Mouse (Mus musculus) midbrain, embryonic 13.5 days (tissue): ENCODE results near the gene Folr1. TPM values are rescaled to one million over a fixed set of nuclear protein-coding genes. Genes with fewer than 3 reads are reported as not detected.

Source experiments
- ATAC-seq: fragments of 200-750 bp; cut with Nextera tagmentation; 2 replicates; pipeline ENCODE4 v1.8.0; 2017; ENCODE audit warnings: mild to moderate bottlenecking, moderate TSS enrichment, moderate library complexity
- H3K27ac ChIP-seq: fragments of 300-500 bp; sonication (generic); 2 replicates; pipeline ENCODE4 v1.5.1; 2015; ENCODE audit warnings: inconsistent platforms, mild to moderate bottlenecking, moderate library complexity
- H3K27me3 ChIP-seq: fragments of 300-500 bp; sonication (generic); 2 replicates; pipeline ENCODE4 v1.6.1; 2015; ENCODE audit warnings: mild to moderate bottlenecking, inconsistent platforms
- H3K36me3 ChIP-seq: fragments of 300-500 bp; sonication (generic); 2 replicates; pipeline ENCODE4 v1.6.1; 2015; ENCODE audit warnings: mild to moderate bottlenecking, inconsistent platforms
- H3K4me1 ChIP-seq: fragments of 300-500 bp; sonication (generic); replicated peaks from 2 replicates; pipeline ENCODE4 v1.6.1; 2015; ENCODE audit warnings: inconsistent platforms
- H3K4me2 ChIP-seq: fragments of 300-500 bp; sonication (generic); replicated peaks from 2 replicates; pipeline ENCODE4 v1.6.1; 2015; ENCODE audit warnings: moderate library complexity, mild to moderate bottlenecking, inconsistent platforms
- H3K4me3 ChIP-seq: fragments of 300-500 bp; sonication (generic); replicated peaks from 2 replicates; pipeline ENCODE4 v1.5.1; 2015; ENCODE audit warnings: mild to moderate bottlenecking, inconsistent platforms
- H3K9ac ChIP-seq: fragments of 300-500 bp; sonication (generic); replicated peaks from 2 replicates; pipeline ENCODE4 v1.6.1; 2015; ENCODE audit warnings: mild to moderate bottlenecking, inconsistent platforms
- H3K9me3 ChIP-seq: fragments of 300-500 bp; sonication (generic); 2 replicates; pipeline ENCODE4 v1.6.1; 2016; ENCODE audit warnings: mild to moderate bottlenecking, inconsistent platforms
- WGBS: fragments of 180-500 bp; shearing (Covaris S2); methylation state at CpG from one replicate; pipeline ENCODE4 v1.1.7; 2015; 5-methylcytosine and 5-hydroxymethylcytosine counted together
- polyA plus RNA-seq: library from polyadenylated mRNA; unstranded; fragments of >200 nt; fragmentation: Nextera tagmentation; extraction: Ambion mirVana; gene quantifications from 2 replicates; pipeline ENCODE4 v1.2.1, GENCODE M21; 2015

The Folr1 gene
- 11.1 and 13.2 TPM in 2 replicates for polyA plus RNA-seq

DNA sequence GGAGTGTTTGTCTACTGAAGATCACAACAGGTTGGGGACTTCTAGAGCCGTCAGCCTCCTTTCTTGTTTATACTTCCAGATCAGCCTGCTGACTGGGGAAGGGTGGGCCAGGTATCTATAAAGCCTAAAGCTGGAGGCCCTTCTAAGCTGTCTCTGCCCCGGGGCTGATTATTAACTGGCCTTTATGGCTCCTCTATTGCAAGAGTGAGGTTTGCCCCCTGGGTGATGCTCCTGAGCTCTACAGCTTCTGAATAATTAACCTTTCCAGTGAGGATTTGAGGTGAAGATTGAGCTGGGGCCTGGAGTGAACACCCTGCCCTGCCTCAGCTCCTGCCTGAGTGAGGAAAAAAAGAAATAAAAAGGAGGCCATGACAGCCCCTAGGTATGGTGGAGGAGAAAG, at the start of gene Folr1:
Folr1 (minus strand) TSS at position 160 of the 400 bp plus-strand sequence.
- no peak within 1 kb of the TSS for H3K9ac ChIP-seq
- WGBS = 80% methylated on average over 2 of the region's 2 CpGs
- H3K36me3 ChIP-seq = no peaks in the 10 kb centered on the region
- no peak within 1 kb of the TSS for H3K4me3 ChIP-seq
- no peaks in the 10 kb centered on the region for H3K27me3 ChIP-seq
- no peaks in the 10 kb centered on the region for H3K9me3 ChIP-seq
- 0 out of 2 replicates have a peak, but pooled peaks cover 4% of the 10 kb centered on the region for H3K4me1 ChIP-seq
- no peak within 1 kb of the TSS for H3K4me2 ChIP-seq
- no peak for ATAC-seq
- no peak within 1 kb of the TSS for H3K27ac ChIP-seq

- Histone ChIP-seq H3K27me3 (no peaks in the 10 kb centered on the region), H3K9ac (no peak overlapping the region), H3K27ac (no peak overlapping the region), H3K4me2 (no peak overlapping the region), H3K4me1 (no peaks in the 10 kb centered on the region), H3K36me3 (peaks cover 18% of the 10 kb centered on the region), H3K9me3 (no peaks in the 10 kb centered on the region), H3K4me3 (no peak overlapping the region)
- WGBS = 17% methylated on average over 1 of the region's 1 CpGs
- peak; percentile 87 for ATAC-seq
Observed at GRCm38 (mm10) chr7:101918071-101918470, 47.5 kb upstream of the Folr1 start.

DNA sequence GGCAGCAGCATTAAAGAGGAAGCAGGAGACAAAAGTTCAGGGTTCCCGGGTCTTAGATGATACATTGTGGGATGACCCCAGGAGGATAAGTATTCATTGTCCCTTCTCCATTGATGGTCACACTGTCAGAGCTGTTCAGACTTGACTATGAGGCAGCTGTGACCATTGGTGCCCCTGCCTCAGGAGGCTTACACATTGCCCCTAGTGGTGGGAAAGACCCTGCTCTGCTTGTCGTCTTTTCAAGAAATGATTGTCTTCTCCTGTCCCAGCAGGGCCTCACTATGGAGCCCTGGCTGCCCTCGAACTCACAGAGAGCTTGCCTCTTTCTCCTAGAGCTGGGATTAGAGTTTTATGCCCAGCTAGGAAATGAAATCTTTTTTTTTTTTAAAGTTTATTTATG, 41.4 kb upstream of the Folr1 start:
- 57% methylated on average over 3 of the region's 3 CpGs for WGBS
- Histone ChIP-seq H3K36me3 (peaks cover 57% of the 10 kb centered on the region), H3K4me1 (peaks cover 17% of the 10 kb centered on the region)

GRCm38 (mm10) chr7:101910138-101910537, 39.5 kb upstream of the Folr1 start:
- Histone ChIP-seq H3K36me3 (peaks cover 55% of the 10 kb centered on the region), H3K9me3 (no peaks in the 10 kb centered on the region), H3K27ac (no peak overlapping the region), H3K9ac (no peak overlapping the region), H3K27me3 (no peaks in the 10 kb centered on the region), H3K4me3 (no peak overlapping the region), H3K4me2 (no peak overlapping the region), H3K4me1 (peaks cover 26% of the 10 kb centered on the region)
- WGBS = 93% methylated on average over 4 of the region's 4 CpGs
- no peak for ATAC-seq

More for the DNA sequence above, 41.4 kb upstream of the Folr1 start:
- no peak overlapping the region for H3K4me2 ChIP-seq
- H3K9ac ChIP-seq = no peak overlapping the region
- ATAC-seq = no peak
- H3K9me3 ChIP-seq = no peaks in the 10 kb centered on the region
- no peak overlapping the region for H3K27ac ChIP-seq
- no peaks in the 10 kb centered on the region for H3K27me3 ChIP-seq
- no peak overlapping the region for H3K4me3 ChIP-seq

DNA sequence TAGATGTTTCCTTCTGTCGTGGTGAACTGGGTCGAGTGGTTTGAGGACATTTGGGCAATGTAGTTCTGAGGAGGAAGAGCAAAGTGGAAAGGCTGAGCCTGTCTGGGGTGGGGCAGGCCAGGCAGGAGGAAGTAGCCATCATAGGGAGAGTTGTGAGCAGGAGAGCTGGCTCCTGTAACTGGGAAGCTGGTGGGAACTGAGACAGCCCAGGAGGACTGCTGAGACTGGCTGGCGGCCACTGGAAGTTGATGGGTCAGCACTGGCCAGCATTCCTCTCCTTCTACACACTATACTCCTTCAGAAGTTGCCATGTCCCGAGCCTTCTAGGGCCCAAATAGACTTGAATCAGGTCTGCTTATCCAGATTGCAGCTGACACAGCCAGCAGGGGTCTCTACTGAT, 37.8 kb upstream of the Folr1 start:
- H3K4me1 ChIP-seq = peaks cover 31% of the 10 kb centered on the region
- WGBS = 78% methylated on average over 4 of the region's 4 CpGs
- H3K9ac ChIP-seq = peak overlapping the region; percentile 48
- no peaks in the 10 kb centered on the region for H3K27me3 ChIP-seq
- no peak overlapping the region for H3K4me3 ChIP-seq
- no peak overlapping the region for H3K4me2 ChIP-seq
- peaks cover 42% of the 10 kb centered on the region for H3K36me3 ChIP-seq
- no peak overlapping the region for H3K27ac ChIP-seq
- no peak for ATAC-seq
- H3K9me3 ChIP-seq = no peaks in the 10 kb centered on the region

- H3K9ac ChIP-seq = peak overlapping the region; percentile 83
Observed at GRCm38 (mm10) chr7:101906696-101907095, 36.1 kb upstream of the Folr1 start.

GRCm38 (mm10) chr7:101906287-101906681, 35.7 kb upstream of the Folr1 start, which contains the start of gene Tomt:
Gene Tomt, minus strand, starts transcription at chr7:101906359.
- peak within 1 kb of the TSS; percentile 71 for H3K4me3 ChIP-seq
- peak within 1 kb of the TSS; percentile 64 for H3K4me2 ChIP-seq
- H3K4me1 ChIP-seq = peaks cover 31% of the 10 kb centered on the region
- no peaks in the 10 kb centered on the region for H3K27me3 ChIP-seq
- H3K9ac ChIP-seq = peak within 1 kb of the TSS; percentile 83
- peak within 1 kb of the TSS; percentile 95 for H3K27ac ChIP-seq
- no peak for ATAC-seq
- WGBS = 24% methylated on average over 11 of the region's 11 CpGs
- no peaks in the 10 kb centered on the region for H3K9me3 ChIP-seq
- peaks cover 37% of the 10 kb centered on the region for H3K36me3 ChIP-seq

More at GRCm38 (mm10) chr7:101906696-101907095, 36.1 kb upstream of the Folr1 start:
- 85% methylated on average over 8 of the region's 8 CpGs for WGBS
- H3K4me2 ChIP-seq = peak overlapping the region; percentile 64
- peak overlapping the region; percentile 71 for H3K4me3 ChIP-seq
- H3K4me1 ChIP-seq = peaks cover 31% of the 10 kb centered on the region
- no peak for ATAC-seq
- H3K9me3 ChIP-seq = no peaks in the 10 kb centered on the region
- peaks cover 37% of the 10 kb centered on the region for H3K36me3 ChIP-seq
- H3K27ac ChIP-seq = 0 out of 2 replicates have a peak overlapping the region, but pooled peaks have one; percentile 1
- H3K27me3 ChIP-seq = no peaks in the 10 kb centered on the region

DNA sequence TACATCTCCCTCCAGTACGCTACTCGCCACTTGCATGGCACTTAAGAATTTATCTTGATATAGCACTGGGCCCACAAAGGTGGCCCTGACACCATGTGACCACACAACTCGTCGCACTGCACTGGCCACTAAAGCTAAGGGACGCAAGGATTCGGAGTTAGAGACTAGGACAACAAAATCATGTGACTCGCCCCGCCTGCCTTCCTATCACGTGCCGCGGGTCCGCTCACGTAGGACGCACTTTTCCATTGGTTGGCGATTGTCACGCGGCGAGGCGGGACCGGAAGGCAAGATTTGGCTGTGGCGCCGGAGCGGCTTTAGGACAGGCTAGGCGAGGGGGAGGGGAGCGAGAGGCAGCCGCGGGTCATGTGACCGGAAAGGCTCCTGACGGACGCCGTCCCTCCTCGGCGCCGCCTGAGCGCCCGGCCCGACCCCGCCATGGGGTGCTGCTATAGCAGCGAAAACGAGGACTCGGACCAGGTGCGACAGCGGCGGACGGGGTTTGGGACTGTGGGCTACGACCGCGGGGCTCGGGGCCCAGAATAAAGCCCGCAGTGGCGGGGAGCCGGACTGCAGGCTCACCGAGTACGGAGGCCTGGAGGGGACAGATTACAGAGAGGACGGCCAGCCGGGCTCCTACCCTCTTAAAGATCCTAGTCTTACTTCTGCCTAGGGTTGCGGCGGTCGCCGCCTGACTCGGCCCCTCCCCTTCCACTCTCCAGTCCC, 35.1 kb upstream of the Folr1 start, which contains the start of gene Lamtor1:
Lamtor1 (plus strand) TSS at position 344 of the 726 bp plus-strand sequence.
- no peaks in the 10 kb centered on the region for H3K27me3 ChIP-seq
- H3K36me3 ChIP-seq = peaks cover 37% of the 10 kb centered on the region
- H3K4me2 ChIP-seq = peak within 1 kb of the TSS; percentile 64
- peak within 1 kb of the TSS; percentile 71 for H3K4me3 ChIP-seq
- no peaks in the 10 kb centered on the region for H3K9me3 ChIP-seq
- peak within 1 kb of the TSS; percentile 83 for H3K9ac ChIP-seq
- H3K27ac ChIP-seq = peak within 1 kb of the TSS; percentile 95
- peaks cover 31% of the 10 kb centered on the region for H3K4me1 ChIP-seq
- peak; percentile 98 for ATAC-seq
- under 1% methylated on average over 61 of the region's 61 CpGs for WGBS

DNA sequence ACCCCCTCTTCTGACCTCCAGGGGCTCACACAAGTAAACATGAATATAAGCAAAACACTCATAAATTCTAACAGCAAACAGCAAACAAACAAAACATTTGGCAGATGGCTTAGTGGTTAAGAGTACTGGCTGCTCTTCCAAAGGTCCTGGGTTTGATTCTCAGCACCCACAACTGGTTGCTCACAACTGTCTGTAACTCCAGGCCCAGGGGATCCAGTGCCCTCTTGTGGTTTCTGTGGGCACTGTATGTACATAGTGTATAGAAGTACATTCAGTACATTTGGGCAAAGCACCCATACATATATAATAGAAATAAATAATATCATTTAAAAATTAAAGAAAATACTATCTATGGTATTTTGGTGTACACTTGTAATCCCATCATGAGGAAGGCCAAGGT, 32.3 kb upstream of the Folr1 start:
- Histone ChIP-seq H3K4me3 (no peak overlapping the region), H3K9ac (no peak overlapping the region), H3K27me3 (no peaks in the 10 kb centered on the region), H3K36me3 (peaks cover 32% of the 10 kb centered on the region), H3K4me1 (peaks cover 21% of the 10 kb centered on the region), H3K27ac (no peak overlapping the region), H3K9me3 (no peaks in the 10 kb centered on the region), H3K4me2 (no peak overlapping the region)
- ATAC-seq = no peak

DNA sequence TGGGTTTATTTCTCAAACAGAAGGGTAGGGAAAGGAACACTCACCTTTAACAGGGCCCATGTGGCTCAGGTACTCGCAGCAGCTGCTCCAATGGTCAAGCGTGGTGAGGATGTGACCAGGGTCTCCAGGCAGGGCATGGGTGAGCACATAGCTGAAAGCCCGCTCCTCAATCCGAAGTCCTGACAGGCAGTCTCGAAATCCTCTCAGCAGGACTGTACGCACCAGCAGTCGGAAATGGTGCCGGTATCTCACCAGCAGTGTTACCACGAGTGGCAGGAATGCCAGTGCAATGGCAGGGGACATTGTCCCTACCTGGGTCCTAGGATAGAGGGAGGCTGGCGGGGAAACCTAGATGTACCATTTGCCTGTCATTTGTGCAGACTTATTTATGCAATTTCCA, 31.4 kb upstream of the Folr1 start:
- Histone ChIP-seq H3K4me1 (peaks cover 23% of the 10 kb centered on the region), H3K27me3 (no peaks in the 10 kb centered on the region), H3K9ac (no peak overlapping the region), H3K4me3 (no peak overlapping the region), H3K4me2 (no peak overlapping the region), H3K9me3 (no peaks in the 10 kb centered on the region), H3K27ac (no peak overlapping the region), H3K36me3 (peaks cover 32% of the 10 kb centered on the region)
- no peak for ATAC-seq
- WGBS = 94% methylated on average over 10 of the region's 10 CpGs

GRCm38 (mm10) chr7:101900331-101901097, 29.9 kb upstream of the Folr1 start:
- 94% methylated on average over 16 of the region's 16 CpGs for WGBS
- Histone ChIP-seq H3K27me3 (no peaks in the 10 kb centered on the region), H3K36me3 (peaks cover 32% of the 10 kb centered on the region)

More at GRCm38 (mm10) chr7:101900331-101901097, 29.9 kb upstream of the Folr1 start:
- H3K4me3 ChIP-seq = no peak overlapping the region
- peaks cover 17% of the 10 kb centered on the region for H3K4me1 ChIP-seq
- H3K27ac ChIP-seq = no peak overlapping the region
- no peak overlapping the region for H3K9ac ChIP-seq
- no peak for ATAC-seq
- H3K4me2 ChIP-seq = no peak overlapping the region
- H3K9me3 ChIP-seq = no peaks in the 10 kb centered on the region
